Mouse (Mus musculus) erythroid progenitor cell, adult 5-6 weeks (primary cell): Measurements from ENCODE around the gene Fgf3. TPM values are rescaled to one million over a fixed set of nuclear protein-coding genes. Genes with fewer than 3 reads are reported as not detected.
A peak's percentile ranks its signal among the peaks of the same experiment; 100 is the strongest.
"Not testable (repeated sequence)": the region's sequence is repeated elsewhere in the genome, so short reads cannot be mapped to it uniquely, and the experiment has no call there.

Experiments used
- ATAC-seq: replicated peaks from 2 replicates; pipeline ENCODE4 v1.8.0; 2016; ENCODE audit warnings: moderate number of reproducible peaks, mild to moderate bottlenecking, moderate TSS enrichment, inconsistent platforms; ENCODE audit not compliant: poor library complexity, low FRiP score, severe bottlenecking
- total RNA-seq, 2 experiments: library from RNA; stranded (forward) in 1 of 2; stranded (reverse) in 1 of 2; fragments of 150-400 nt in 1 of 2; fragments of 186-747, 209-891 nt in 1 of 2; gene quantifications; 2 replicates each; pipeline versions ENCODE4 v1.2.3 to v1.2.4; 2015 to 2017; ENCODE audit warnings: low replicate concordance in 2 of 2

Fgf3 gene
- total RNA-seq, 2 experiments from 2014 or later = 1.1 TPM; not detected in 1

- ATAC-seq = no peak
Observed at GRCm38 (mm10) chr7:144854966-144855365, 17.1 kb downstream of the Fgf3 start.

DNA sequence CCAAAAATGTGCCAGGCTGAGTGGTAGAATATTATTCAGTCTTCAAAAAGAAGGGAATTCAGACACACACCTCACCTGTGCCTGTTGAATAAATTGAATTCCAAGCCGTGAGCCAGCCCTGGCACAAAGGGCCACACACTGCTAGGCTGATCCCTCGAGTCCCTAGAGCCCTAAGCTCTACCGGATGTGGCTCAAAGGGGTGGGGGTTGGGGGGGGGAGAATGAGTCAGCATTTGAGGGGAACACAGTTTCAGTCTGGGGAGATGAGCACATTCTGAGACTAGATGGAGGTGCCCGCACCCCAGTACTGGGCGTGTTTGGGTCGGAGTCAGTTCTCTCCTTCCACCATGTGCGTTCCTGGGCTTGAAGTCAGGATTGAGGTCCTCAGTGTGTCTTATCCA is 19.3 kb downstream of the Fgf3 start:
- no peak for ATAC-seq

DNA sequence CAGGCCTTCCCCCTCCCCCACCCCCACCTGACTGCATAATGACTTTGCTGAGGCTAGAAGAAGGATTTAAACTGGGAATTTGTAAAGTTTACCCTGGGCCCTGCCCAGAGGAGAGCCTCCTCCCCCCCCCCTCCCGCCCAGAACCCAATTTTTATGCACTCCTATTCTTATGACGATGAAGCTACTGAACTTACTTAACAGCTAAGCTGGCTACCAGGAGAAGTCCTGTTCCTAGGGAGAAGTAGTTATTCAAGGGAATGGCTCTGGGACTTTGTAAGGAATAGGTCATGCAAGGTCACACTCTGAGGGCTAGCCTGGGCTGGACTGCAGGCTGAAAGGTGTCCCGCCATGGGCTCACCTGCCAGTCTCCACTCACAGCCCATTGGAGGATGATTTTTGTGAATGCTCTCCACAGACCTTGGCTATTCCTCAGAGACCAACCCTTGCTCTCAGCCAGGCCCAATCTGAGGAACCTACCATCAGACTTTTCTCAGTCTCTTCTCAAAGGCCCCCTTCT is 20.0 kb downstream of the Fgf3 start:
- no peak for ATAC-seq

DNA sequence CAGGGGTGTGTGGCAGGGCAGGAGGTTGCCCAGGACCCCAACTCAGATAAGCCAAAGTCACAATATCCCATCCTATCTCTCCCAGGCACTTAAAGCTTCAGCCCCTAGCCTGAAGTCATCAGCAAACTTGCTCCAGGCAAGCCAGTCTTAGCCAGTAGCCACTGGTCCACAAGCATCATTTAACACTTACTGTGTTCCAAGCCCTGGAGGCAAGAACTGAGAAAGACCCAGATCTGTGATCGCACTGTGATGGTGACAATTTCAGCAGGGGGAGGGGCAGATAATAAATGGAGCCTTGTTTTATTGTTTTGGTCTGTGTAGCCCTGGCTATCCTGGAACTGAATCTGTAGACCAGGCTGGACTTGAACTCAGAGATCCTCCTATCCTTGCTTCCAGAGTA is 20.8 kb downstream of the Fgf3 start:
- ATAC-seq = no peak

DNA sequence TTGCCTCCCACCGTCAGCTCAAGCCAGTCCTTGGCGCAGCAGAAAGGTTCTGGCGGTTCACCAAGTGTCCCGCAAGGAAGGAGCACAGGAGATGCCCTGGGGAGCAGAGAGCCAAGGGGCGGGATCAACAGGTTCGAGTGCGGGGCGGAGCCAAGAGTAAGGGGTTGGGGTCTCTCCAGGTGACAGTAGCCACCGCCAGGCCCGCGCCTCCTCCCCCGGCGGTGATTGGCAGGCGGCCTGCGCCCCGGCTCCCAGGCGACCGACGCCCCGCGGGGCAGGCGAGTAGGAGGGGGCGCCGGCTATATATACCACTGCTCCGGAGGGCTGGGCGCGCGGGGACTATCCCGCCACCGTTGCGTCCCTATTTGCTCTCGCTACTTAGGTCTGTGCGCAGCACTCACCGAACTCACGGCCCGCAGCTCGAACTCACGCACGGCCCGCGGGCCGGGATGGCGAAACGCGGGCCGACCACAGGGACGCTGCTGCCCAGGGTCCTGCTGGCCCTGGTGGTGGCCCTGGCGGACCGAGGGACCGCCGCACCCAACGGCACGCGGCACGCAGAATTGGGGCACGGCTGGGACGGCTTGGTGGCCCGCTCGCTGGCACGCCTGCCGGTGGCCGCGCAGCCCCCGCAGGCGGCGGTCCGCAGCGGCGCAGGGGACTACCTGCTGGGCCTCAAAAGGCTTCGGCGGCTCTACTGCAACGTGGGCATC is 23.3 kb downstream of the Fgf3 start:
- ATAC-seq = no peak

- no peak for ATAC-seq
Observed at GRCm38 (mm10) chr7:144861769-144862070, 23.8 kb downstream of the Fgf3 start.

DNA sequence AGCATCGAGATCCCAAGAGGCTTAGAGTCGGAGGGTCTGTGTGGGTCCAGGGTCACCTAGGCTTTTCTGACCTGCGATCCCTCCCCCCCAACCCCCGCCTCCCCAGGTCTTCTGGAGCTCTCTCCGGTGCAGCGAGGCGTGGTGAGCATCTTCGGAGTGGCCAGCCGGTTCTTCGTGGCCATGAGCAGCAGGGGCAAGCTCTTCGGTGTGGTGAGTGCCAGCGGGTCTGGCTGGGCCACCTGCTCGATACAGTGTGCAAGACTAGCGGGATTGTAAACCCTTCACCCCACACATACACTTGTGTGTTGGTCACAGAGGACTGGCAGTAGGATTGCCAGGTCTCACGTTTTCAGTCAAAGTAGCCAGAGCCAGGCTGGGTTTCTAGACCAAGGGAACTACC is 24.2 kb downstream of the Fgf3 start:
- ATAC-seq = no peak

GRCm38 (mm10) chr7:144862712-144863111 is 24.8 kb downstream of the Fgf3 start:
- ATAC-seq = no peak

DNA sequence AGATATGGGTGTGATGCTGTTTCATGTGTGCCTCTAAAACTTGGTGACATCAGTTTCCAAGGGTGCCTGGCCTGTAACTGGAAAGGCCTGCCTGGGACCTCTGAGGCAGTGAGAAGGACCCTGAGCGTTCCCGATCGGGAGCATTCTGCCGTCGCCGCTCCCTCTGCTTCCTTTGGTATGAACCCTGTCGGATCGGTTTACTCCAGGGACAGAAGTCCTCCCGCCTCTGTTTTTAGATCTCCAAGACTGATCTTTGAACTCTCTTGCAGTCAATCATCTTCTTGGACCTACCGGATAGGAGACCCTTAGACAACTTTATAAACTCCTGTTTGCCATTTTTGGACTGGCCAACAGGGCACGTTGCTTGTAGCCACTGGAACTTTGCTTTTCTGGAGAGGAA is 25.3 kb downstream of the Fgf3 start:
- no peak for ATAC-seq

GRCm38 (mm10) chr7:144864160-144864670 is 26.3 kb downstream of the Fgf3 start:
- no peak for ATAC-seq

DNA sequence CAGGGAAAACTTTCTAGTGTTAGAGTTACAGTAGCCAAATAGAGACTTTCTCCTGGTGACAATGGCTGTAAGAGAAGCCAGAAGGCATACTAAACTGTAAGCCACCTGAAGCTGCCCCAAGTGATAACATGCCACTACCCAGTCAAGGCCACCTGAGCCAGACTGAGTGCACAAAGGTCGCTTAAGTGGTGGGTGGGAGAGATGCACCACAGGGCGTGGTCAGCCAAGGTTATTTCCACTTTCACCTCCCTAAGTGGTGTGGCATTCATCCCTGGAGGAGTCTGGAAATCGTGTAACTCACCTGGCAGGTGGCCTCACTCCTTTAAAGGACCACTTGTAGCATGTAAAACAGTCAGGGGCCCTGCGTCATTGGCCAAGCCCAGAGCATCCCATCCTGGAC is 29.3 kb downstream of the Fgf3 start:
- no peak for ATAC-seq

GRCm38 (mm10) chr7:144867602-144868001 is 29.7 kb downstream of the Fgf3 start:
- ATAC-seq = no peak

DNA sequence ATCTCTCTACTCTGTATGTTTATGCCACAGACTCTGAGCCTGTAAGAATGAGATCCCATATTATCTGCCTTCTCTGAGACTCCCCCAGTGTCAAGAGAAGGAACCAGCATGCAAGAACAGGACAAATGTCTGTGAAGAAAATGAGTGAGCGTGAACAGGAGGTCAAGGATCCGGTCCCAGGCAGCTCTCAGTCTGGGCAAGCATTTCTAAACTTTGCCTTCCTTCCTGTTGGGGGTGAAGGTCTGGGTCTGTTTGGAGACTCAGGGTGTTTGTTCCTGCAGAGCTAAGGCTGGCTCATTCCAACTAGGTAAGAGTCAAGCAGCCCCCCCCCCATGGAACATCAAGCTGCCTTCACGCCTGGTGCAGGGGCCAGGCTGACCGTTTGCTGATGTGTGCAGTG is 34.5 kb downstream of the Fgf3 start:
- ATAC-seq = no peak

DNA sequence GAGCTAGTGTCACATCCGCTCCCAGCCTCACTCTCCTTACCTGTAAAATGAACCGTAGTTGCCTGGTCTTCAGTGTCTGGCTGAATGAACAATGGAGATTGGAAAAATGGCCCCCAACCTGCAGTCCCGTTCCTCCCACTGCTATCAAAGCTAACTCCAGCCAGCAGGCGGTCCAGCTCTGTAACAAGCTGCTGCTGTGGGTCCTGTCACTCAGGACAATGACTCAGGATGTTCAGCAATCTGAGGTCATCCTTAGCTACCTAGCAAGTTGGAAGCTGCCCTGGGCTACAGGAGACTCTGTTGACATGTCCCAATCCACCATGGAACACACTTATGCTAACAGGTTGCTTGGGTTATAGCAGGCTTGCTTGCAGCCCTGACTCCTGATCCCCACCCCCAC is 35.3 kb downstream of the Fgf3 start:
- no peak for ATAC-seq

GRCm38 (mm10) chr7:144874226-144874625 is 36.3 kb downstream of the Fgf3 start:
- ATAC-seq = no peak

- ATAC-seq = no peak
Observed at GRCm38 (mm10) chr7:144878401-144878800, 40.5 kb downstream of the Fgf3 start.

GRCm38 (mm10) chr7:144883106-144883505 is 45.2 kb downstream of the Fgf3 start:
- no peak for ATAC-seq

DNA sequence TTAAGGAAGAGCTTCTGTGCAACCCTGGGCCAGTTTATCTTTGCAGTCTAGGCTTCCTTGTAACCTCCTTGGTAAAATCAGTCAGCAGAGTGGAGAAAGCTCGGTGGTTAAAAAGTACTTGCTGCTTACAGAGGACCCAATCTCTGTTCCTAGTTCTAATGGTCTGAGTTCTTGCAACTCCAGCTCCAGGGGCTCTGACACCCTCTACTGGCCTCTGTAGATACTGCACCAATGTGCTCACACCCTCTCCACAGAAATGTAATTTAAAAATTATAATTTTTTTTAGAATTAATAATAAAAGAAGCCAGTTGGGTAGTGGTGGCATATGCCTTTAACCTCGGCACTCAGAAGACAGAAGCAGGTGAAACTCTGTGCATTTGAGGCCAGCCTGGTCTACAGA is 49.8 kb downstream of the Fgf3 start:
- ATAC-seq = no peak

DNA sequence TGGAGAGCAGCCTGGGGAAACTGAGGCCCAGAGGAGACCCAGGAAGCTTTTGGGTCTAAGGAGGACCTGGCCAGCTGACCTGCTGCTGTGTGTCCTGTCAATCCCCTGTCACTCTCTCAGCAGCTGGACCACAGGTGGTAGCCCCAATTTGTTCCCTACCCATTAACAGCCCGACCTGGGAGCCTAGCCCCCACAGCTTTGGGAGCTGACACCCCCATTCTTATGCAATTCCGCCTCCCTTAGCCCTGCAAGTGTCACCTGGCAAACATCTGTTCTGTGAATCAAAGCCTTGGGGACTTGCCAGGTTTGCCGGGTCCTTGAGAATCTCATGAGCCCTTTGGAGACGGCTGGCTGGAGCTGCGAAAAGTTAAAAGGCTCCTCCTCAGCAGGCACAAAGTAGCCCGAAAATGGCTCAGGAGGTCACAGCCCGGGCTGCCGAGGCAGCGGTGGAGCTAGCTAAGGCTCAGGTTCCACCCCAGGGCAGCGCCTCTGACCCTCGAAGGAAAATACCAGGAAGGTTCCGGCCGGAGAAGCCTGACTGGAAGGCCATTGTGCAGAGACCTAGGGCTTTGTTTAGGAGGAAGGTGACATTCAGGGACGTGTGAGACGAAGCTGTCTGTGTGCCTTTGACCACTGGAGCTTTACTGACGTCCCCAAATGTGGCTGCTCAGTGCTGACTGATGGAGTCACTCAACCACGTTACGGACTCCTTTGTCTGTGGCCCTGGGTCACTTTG is 50.8 kb downstream of the Fgf3 start:
- ATAC-seq = 0 out of 2 replicates have a peak, but pooled peaks have one; percentile 23

DNA sequence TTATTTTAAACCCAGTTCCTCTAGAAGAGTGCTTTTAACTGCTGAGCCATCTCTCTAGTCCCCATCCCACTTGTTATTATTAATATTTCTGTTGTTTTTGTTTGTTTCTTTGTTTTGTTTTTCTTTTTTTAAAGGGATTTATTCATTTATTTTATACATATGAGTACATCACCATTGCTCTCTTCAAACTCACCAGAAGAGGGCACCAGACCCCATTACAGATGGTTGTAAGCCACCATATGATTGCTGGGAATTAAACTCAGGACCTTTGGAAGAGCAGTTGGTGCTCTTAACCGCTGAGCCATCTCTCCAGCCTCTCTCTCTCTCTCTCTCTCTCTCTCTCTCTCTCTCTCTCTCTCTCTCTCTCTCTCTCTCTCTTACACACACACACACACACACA is 52.8 kb downstream of the Fgf3 start:
- not testable (repeated sequence) for ATAC-seq

DNA sequence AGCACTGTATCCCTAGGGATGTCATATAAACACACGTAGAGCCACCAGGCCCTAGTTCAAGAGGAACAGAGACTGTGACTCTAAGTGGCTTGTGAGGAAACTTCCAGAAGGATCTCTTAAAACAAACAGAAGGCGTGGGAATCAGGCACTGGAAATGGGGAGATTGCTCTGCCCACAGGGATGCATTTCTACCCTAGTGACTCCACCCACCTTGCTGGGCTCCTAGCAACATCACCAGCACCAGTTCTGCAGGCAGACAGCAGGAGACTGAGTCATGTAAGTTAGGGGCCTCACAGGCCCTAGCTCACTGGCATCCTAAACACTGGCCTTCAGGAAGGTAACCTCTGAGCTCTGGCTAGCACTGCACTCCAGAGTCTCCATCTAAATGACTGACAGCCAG is 54.0 kb downstream of the Fgf3 start:
- ATAC-seq = no peak
